8 mouse cellular contexts compared by ENCODE assay signal in the genomic region with DNA sequence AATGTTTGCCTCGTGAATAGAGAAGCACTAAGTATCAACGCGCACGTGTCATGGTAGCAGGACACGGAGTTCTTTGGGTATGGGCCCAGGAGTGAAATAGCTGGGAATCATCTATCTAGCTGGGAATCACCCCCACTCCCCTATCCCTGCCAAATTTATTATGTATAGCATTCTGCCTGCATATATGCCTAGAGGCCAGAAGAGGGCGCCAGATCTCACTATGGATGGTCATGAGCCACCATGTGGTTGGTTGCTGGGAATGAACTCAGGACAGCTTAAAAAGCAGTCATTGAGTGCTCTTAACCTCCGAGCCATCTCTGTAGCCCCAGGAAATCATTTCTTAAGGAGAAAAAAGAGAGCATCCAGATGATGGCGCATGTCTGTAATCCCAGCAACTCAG. TPM values are rescaled to one million over a fixed set of nuclear protein-coding genes. Genes with fewer than 3 reads are reported as not detected.
A peak's percentile ranks its signal among the peaks of the same experiment; 100 is the strongest.
DNase-seq lines count a peak whose midpoint lies in the region; ATAC-seq and TF ChIP-seq lines count a peak whose summit lies in the region.

No protein-coding gene starts in this region.

- no peaks in the 10 kb centered on the region for H3K36me3 ChIP-seq in midbrain, postnatal 0 days (ENCODE audit: insufficient read depth, low read length)
- H3K36me3 ChIP-seq in midbrain, embryonic 10.5 days = no peaks in the 10 kb centered on the region

- peak; percentile 38; the same call in 1 of the 2 replicates for ATAC-seq in frontal cortex, adult (ENCODE audit: low TSS enrichment)
- no peak for ATAC-seq in midbrain, postnatal 0 days (ENCODE audit: low FRiP score)
- peak; percentile 71 for ATAC-seq in inflammation-experienced regulatory T-cells, adult 6 months

- H3K4me1 ChIP-seq in midbrain, postnatal 0 days (ENCODE audit: insufficient read depth, low read length) = no peaks in the 10 kb centered on the region
- H3K4me1 ChIP-seq in midbrain, embryonic 10.5 days = peaks cover 6% of the 10 kb centered on the region; the same call in 1 of the 2 replicates

- H3K4me3 ChIP-seq in midbrain, postnatal 0 days (ENCODE audit: low read depth, low read length) = no peak overlapping the region
- no peak overlapping the region for H3K4me3 ChIP-seq in midbrain, embryonic 10.5 days

- peak; percentile 89 for TF ChIP-seq CTCF in midbrain, postnatal 0 days (IDR thresholded peaks at IDR 0.05)

- no peak overlapping the region for H3K4me2 ChIP-seq in midbrain, postnatal 0 days (ENCODE audit: low read depth, low read length, poor library complexity, severe bottlenecking)

- no peak overlapping the region for H3K27ac ChIP-seq in midbrain, postnatal 0 days (ENCODE audit: low read depth, low read length)
- no peak overlapping the region for H3K27ac ChIP-seq in midbrain, embryonic 10.5 days (replicated peaks)

- H3K27me3 ChIP-seq in midbrain, postnatal 0 days (ENCODE audit: insufficient read depth, low read length) = no peaks in the 10 kb centered on the region
- H3K27me3 ChIP-seq in midbrain, embryonic 10.5 days (ENCODE audit: low read depth, poor library complexity, severe bottlenecking) = no peaks in the 10 kb centered on the region

- no peaks in the 10 kb centered on the region for H3K9me3 ChIP-seq in midbrain, postnatal 0 days (ENCODE audit: low read length)
- H3K9me3 ChIP-seq in midbrain, embryonic 10.5 days (replicated peaks) = no peaks in the 10 kb centered on the region

- DNase-seq in frontal cortex, postnatal 25 days (ENCODE audit: low spot score in 2 of 2) = no peak
- peak; percentile 75 for DNase-seq in midbrain, postnatal 0 days (ENCODE audit: low spot score)
- DNase-seq in midbrain, embryonic 10.5 days (ENCODE audit: low spot score) = no peak
- peak; percentile 51 to 62 for DNase-seq in adrenal gland, postnatal 36 days
- DNase-seq in thymus, postnatal 25 days = peak; percentile 52
- no peak for DNase-seq in spleen, adult 12 weeks (ENCODE audit: low spot score)

- H3K9ac ChIP-seq in midbrain, postnatal 0 days (replicated peaks; ENCODE audit: low read length, poor library complexity, severe bottlenecking) = no peak overlapping the region

- WGBS in midbrain, postnatal 0 days = 28% methylated on average over 8 of the region's 8 CpGs
- WGBS in midbrain, embryonic 10.5 days = 26% methylated on average over 8 of the region's 8 CpGs

RNA-seq across cellular contexts. Expression of a gene that starts 30.0 kb away (rescaled TPM):
- 7.7 and 14.9 TPM in 2 replicates for total RNA-seq in midbrain, postnatal 0 days (2014; rRNA removed)
- 3.4 and 3.5 TPM in 2 replicates for polyA plus RNA-seq in midbrain, postnatal 0 days (2015; fragmentation: Nextera tagmentation; extraction: Ambion mirVana)
- polyA plus RNA-seq in midbrain, embryonic 10.5 days (2016; fragmentation: Nextera tagmentation; extraction: Ambion mirVana) = 2.9 and 3.5 TPM in 2 replicates
- 10 to 100 TPM; 11.9 to 20.6 TPM for total RNA-seq in adrenal gland, postnatal 36 days (2021)
- 10 to 100 TPM; 13.3 to 48.6 (median 38.5) TPM for polyA plus RNA-seq in inflammation-experienced regulatory T-cells, adult 6 months (2017; shearing (Covaris generic))

RNA-seq across cellular contexts. Expression of a gene that starts 49.5 kb away (rescaled TPM):
- 3.4 and 5.4 TPM in 2 replicates for total RNA-seq in midbrain, postnatal 0 days (2014; rRNA removed)
- polyA plus RNA-seq in midbrain, postnatal 0 days (2015; fragmentation: Nextera tagmentation; extraction: Ambion mirVana) = 3.3 and 3.4 TPM in 2 replicates
- polyA plus RNA-seq in midbrain, embryonic 10.5 days (2016; fragmentation: Nextera tagmentation; extraction: Ambion mirVana) = 6.2 and 8.5 TPM in 2 replicates
- 10 to 100 TPM; 14.5 to 15.7 TPM for total RNA-seq in adrenal gland, postnatal 36 days (2021)
- 100 to 1,000 TPM; 509 to 683 (median 543) TPM for polyA plus RNA-seq in inflammation-experienced regulatory T-cells, adult 6 months (2017; shearing (Covaris generic))

Comparison
In these comparisons a context has a peak if more than half of its experiments do, and no peak if none do; other contexts are left out.
1. DNase-seq: peak in midbrain, postnatal 0 days (single experiment), adrenal gland, postnatal 36 days (2 of 2) and thymus, postnatal 25 days (single experiment); none in frontal cortex, postnatal 25 days (0 of 2), midbrain, embryonic 10.5 days (single experiment) and spleen, adult 12 weeks (single experiment).
2. RNA of a gene that starts 49.5 kb away (polyA plus RNA-seq): 509 to 683 TPM in inflammation-experienced regulatory T-cells, adult 6 months; 6.2 to 8.5 TPM in midbrain, embryonic 10.5 days and 3.3 to 3.4 TPM in midbrain, postnatal 0 days; every median in the first group is over 10 times any median in the second.